Mouse (Mus musculus): Measurements from ENCODE around the gene Olfr460. TPM values are rescaled to one million over a fixed set of nuclear protein-coding genes. Genes with fewer than 3 reads are reported as not detected.

Gene Olfr460
- polyA plus RNA-seq (2015; fragmentation: Nextera tagmentation; extraction: Ambion mirVana) = not detected in 2 replicates

- Histone ChIP-seq H3K27me3 (ENCODE audit: insufficient read depth, low read length) (no peaks in the 10 kb centered on the region), H3K27ac (no peak within 1 kb of the TSS), H3K9ac (ENCODE audit: low read depth, low read length) (no peak within 1 kb of the TSS), H3K36me3 (ENCODE audit: insufficient read depth, low read length) (no peaks in the 10 kb centered on the region), H3K4me2 (ENCODE audit: low read length) (no peak within 1 kb of the TSS), H3K4me1 (replicated peaks; ENCODE audit: insufficient read depth, low read length) (no peaks in the 10 kb centered on the region), H3K9me3 (replicated peaks; ENCODE audit: low read length) (no peaks in the 10 kb centered on the region), H3K4me3 (replicated peaks; ENCODE audit: low read depth, low read length) (no peak within 1 kb of the TSS)
- WGBS = 85% methylated on average over 3 of the region's 3 CpGs
- TF ChIP-seq CTCF (IDR thresholded peaks at IDR 0.05; ENCODE audit: low read depth) = no peak
- no peak for ATAC-seq (replicated peaks; ENCODE audit: low FRiP score, low read depth)
- no peak for DNase-seq (ENCODE audit: low spot score)
Measured at GRCm38 (mm10) chr6:40569187-40569586, at the start of gene Olfr460. Olfr460 (plus strand) TSS chr6:40569487.

GRCm38 (mm10) chr6:40544690-40545089 lies 24.6 kb upstream of the Olfr460 start:
- Histone ChIP-seq H3K4me2 (ENCODE audit: low read length) (no peak overlapping the region), H3K36me3 (ENCODE audit: insufficient read depth, low read length) (no peaks in the 10 kb centered on the region), H3K9ac (ENCODE audit: low read depth, low read length) (no peak overlapping the region), H3K4me3 (replicated peaks; ENCODE audit: low read depth, low read length) (no peak overlapping the region), H3K9me3 (replicated peaks; ENCODE audit: low read length) (no peaks in the 10 kb centered on the region), H3K27me3 (ENCODE audit: insufficient read depth, low read length) (no peaks in the 10 kb centered on the region), H3K27ac (no peak overlapping the region), H3K4me1 (replicated peaks; ENCODE audit: insufficient read depth, low read length) (no peaks in the 10 kb centered on the region)
- no peak for TF ChIP-seq CTCF (IDR thresholded peaks at IDR 0.05; ENCODE audit: low read depth)
- WGBS = 82% methylated on average over 10 of the region's 10 CpGs
- no peak for ATAC-seq (replicated peaks; ENCODE audit: low FRiP score, low read depth)
- DNase-seq (ENCODE audit: low spot score) = no peak

- no peaks in the 10 kb centered on the region for H3K9me3 ChIP-seq (replicated peaks; ENCODE audit: low read length)
- 80% methylated on average over 2 of the region's 2 CpGs for whole genome bisulfite sequencing
- DNase-seq (ENCODE audit: low spot score) = no peak
- TF ChIP-seq CTCF (IDR thresholded peaks at IDR 0.05; ENCODE audit: low read depth) = no peak
- H3K27me3 ChIP-seq (ENCODE audit: insufficient read depth, low read length) = no peaks in the 10 kb centered on the region
- ATAC-seq (replicated peaks; ENCODE audit: low FRiP score, low read depth) = no peak
- H3K36me3 ChIP-seq (ENCODE audit: insufficient read depth, low read length) = no peaks in the 10 kb centered on the region
- no peak within 1 kb of the TSS for H3K9ac ChIP-seq (ENCODE audit: low read depth, low read length)
- no peaks in the 10 kb centered on the region for H3K4me1 ChIP-seq (replicated peaks; ENCODE audit: insufficient read depth, low read length)
- no peak within 1 kb of the TSS for H3K4me2 ChIP-seq (ENCODE audit: low read length)
- H3K27ac ChIP-seq = no peak within 1 kb of the TSS
- no peak within 1 kb of the TSS for H3K4me3 ChIP-seq (replicated peaks; ENCODE audit: low read depth, low read length)
Measured at GRCm38 (mm10) chr6:40554950-40555349, 14.3 kb upstream of the Olfr460 start, which contains the start of gene Olfr461. Olfr461 (minus strand) TSS chr6:40555050.

- H3K4me3 ChIP-seq (replicated peaks; ENCODE audit: low read depth, low read length) = no peak overlapping the region
- no peaks in the 10 kb centered on the region for H3K36me3 ChIP-seq (ENCODE audit: insufficient read depth, low read length)
- no peak for TF ChIP-seq CTCF (IDR thresholded peaks at IDR 0.05; ENCODE audit: low read depth)
- H3K4me2 ChIP-seq (ENCODE audit: low read length) = no peak overlapping the region
- no peak for DNase-seq (ENCODE audit: low spot score)
- ATAC-seq (replicated peaks; ENCODE audit: low FRiP score, low read depth) = no peak
- H3K9ac ChIP-seq (ENCODE audit: low read depth, low read length) = no peak overlapping the region
- H3K27me3 ChIP-seq (ENCODE audit: insufficient read depth, low read length) = no peaks in the 10 kb centered on the region
- H3K27ac ChIP-seq = no peak overlapping the region
- no peaks in the 10 kb centered on the region for H3K9me3 ChIP-seq (replicated peaks; ENCODE audit: low read length)
- WGBS = 69% methylated on average over 3 of the region's 3 CpGs
- H3K4me1 ChIP-seq (replicated peaks; ENCODE audit: insufficient read depth, low read length) = no peaks in the 10 kb centered on the region
Measured at GRCm38 (mm10) chr6:40573618-40574017, 4.3 kb downstream of the Olfr460 start.

- 77% methylated on average over 1 of the region's 1 CpGs for WGBS
- Histone ChIP-seq H3K4me3 (replicated peaks; ENCODE audit: low read depth, low read length) (no peak overlapping the region), H3K9me3 (replicated peaks; ENCODE audit: low read length) (no peaks in the 10 kb centered on the region), H3K4me1 (replicated peaks; ENCODE audit: insufficient read depth, low read length) (no peaks in the 10 kb centered on the region), H3K27ac (no peak overlapping the region), H3K36me3 (ENCODE audit: insufficient read depth, low read length) (no peaks in the 10 kb centered on the region), H3K4me2 (ENCODE audit: low read length) (no peak overlapping the region), H3K9ac (ENCODE audit: low read depth, low read length) (no peak overlapping the region), H3K27me3 (ENCODE audit: insufficient read depth, low read length) (no peaks in the 10 kb centered on the region)
- TF ChIP-seq CTCF (IDR thresholded peaks at IDR 0.05; ENCODE audit: low read depth) = no peak
- DNase-seq (ENCODE audit: low spot score) = no peak
- ATAC-seq (replicated peaks; ENCODE audit: low FRiP score, low read depth) = no peak
Measured at GRCm38 (mm10) chr6:40576305-40576704, 7.0 kb downstream of the Olfr460 start.

GRCm38 (mm10) chr6:40584336-40584735 lies 15.0 kb downstream of the Olfr460 start:
- ATAC-seq (replicated peaks; ENCODE audit: low FRiP score, low read depth) (no peak), DNase-seq (ENCODE audit: low spot score) (no peak)
- Histone ChIP-seq H3K9ac (ENCODE audit: low read depth, low read length) (no peak overlapping the region), H3K27ac (no peak overlapping the region), H3K4me3 (replicated peaks; ENCODE audit: low read depth, low read length) (no peak overlapping the region), H3K4me2 (ENCODE audit: low read length) (no peak overlapping the region), H3K4me1 (replicated peaks; ENCODE audit: insufficient read depth, low read length) (no peaks in the 10 kb centered on the region), H3K9me3 (replicated peaks; ENCODE audit: low read length) (no peaks in the 10 kb centered on the region), H3K27me3 (ENCODE audit: insufficient read depth, low read length) (no peaks in the 10 kb centered on the region), H3K36me3 (ENCODE audit: insufficient read depth, low read length) (no peaks in the 10 kb centered on the region)
- 81% methylated on average over 6 of the region's 6 CpGs for WGBS
- no peak for TF ChIP-seq CTCF (IDR thresholded peaks at IDR 0.05; ENCODE audit: low read depth)

GRCm38 (mm10) chr6:40585645-40586044 lies 16.4 kb downstream of the Olfr460 start, which contains the start of gene Clec5a:
Clec5a (minus strand) TSS chr6:40585821.
- no peak for DNase-seq (ENCODE audit: low spot score)
- H3K9ac ChIP-seq (ENCODE audit: low read depth, low read length) = no peak within 1 kb of the TSS
- ATAC-seq (replicated peaks; ENCODE audit: low FRiP score, low read depth) = no peak
- H3K4me1 ChIP-seq (replicated peaks; ENCODE audit: insufficient read depth, low read length) = no peaks in the 10 kb centered on the region
- H3K9me3 ChIP-seq (replicated peaks; ENCODE audit: low read length) = no peaks in the 10 kb centered on the region
- no peak within 1 kb of the TSS for H3K27ac ChIP-seq
- TF ChIP-seq CTCF (IDR thresholded peaks at IDR 0.05; ENCODE audit: low read depth) = no peak
- no peaks in the 10 kb centered on the region for H3K36me3 ChIP-seq (ENCODE audit: insufficient read depth, low read length)
- no peak within 1 kb of the TSS for H3K4me3 ChIP-seq (replicated peaks; ENCODE audit: low read depth, low read length)
- no peaks in the 10 kb centered on the region for H3K27me3 ChIP-seq (ENCODE audit: insufficient read depth, low read length)
- 75% methylated on average over 5 of the region's 5 CpGs for WGBS
- H3K4me2 ChIP-seq (ENCODE audit: low read length) = no peak within 1 kb of the TSS

All from kidney, postnatal 0 days (tissue).